Mouse (Mus musculus): Measurements from ENCODE around the gene Baz2b. TPM values are rescaled to one million over a fixed set of nuclear protein-coding genes. Genes with fewer than 3 reads are reported as not detected.
A peak's percentile ranks its signal among the peaks of the same experiment; 100 is the strongest.
"Not testable (repeated sequence)": the region's sequence is repeated elsewhere in the genome, so short reads cannot be mapped to it uniquely, and the experiment has no call there.

Gene Baz2b
- total RNA-seq, 2 experiments from 2014 or later = 64.2 to 67.9 TPM

DNA sequence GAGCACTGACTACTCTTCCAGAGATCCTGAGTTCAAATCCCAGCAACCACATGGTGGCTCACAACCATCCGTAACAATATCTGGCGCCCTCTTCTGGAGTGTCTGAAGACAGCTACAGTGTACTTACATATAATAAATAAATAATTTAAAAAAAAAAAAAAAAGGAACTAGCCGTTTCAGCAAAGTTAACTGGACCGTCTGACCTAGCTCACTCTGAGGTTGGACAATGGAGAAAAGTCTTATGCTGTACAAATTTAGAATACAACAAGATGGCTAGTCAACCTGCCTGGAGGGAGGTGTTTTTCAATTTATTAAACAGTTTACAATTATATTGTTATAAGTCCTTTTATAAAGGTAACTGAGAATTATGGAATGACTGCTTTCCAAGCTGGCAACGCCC lies 357.8 kb downstream of the Baz2b start:
- DNase-seq (ENCODE audit: extremely low spot score in 1 of 2, low spot score in 2 of 2); H3K4me3 ChIP-seq; H3K27ac ChIP-seq; intact Hi-C loops (cut with DNase I): not testable (repeated sequence)
- TF ChIP-seq CTCF (IDR thresholded peaks at IDR 0.05) = peak; percentile 7

Other genes starting within 250 kb of the Baz2b start
- 10 to 100 TPM; 60.3 to 60.7 TPM for gene March7, start within 50 bp of the Baz2b start, total RNA-seq (2021)
- gene Cd302, start 74.6 kb upstream of the Baz2b start, total RNA-seq (2021) = 10 to 100 TPM; 18.2 to 19.2 TPM
- gene Ly75, start 173.5 kb upstream of the Baz2b start, total RNA-seq (2021) = under 1 TPM; 0.68 to 0.91 TPM